Mouse (Mus musculus): ENCODE data around the gene Anp32a. TPM values are rescaled to one million over a fixed set of nuclear protein-coding genes. Genes with fewer than 3 reads are reported as not detected.

Anp32a gene
- total and polyA plus RNA-seq, 3 experiments, result 28.8 to 204 (median 189) TPM

DNA sequence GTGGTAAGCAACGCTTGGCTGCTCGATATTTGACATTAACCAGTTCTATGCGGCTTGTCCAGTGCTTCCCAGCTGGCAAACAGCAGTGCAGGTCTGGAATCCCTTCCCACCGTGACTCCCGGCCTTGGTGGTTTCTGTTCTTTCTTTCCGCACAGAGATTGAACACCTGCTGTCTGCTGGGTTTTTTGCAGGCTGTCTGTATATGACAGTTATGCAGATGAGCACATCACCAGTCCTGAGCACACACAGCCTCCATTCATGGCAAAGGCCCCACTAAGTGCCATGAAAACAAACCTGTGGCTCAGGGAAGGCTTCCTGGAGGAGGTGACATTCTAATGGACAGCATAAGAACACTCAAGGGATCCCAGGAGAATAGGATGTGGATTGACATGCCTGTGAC is 14.7 kb downstream of the Anp32a start:
- H3K4me3 ChIP-seq, result no peak overlapping the region
- TF ChIP-seq POLR2A (IDR thresholded peaks at IDR 0.05; ENCODE audit: insufficient read depth, low read depth, low read length) (no peak), EP300 (IDR thresholded peaks at IDR 0.05; ENCODE audit: insufficient read depth, low read depth, low read length) (no peak), CTCF (IDR thresholded peaks at IDR 0.05) (no peak)
- no peak for DNase-seq
- H3K4me1 ChIP-seq (ENCODE audit: control insufficient read depth, insufficient read depth, low read length), result peaks cover 46% of the 10 kb centered on the region
- intact Hi-C loops (cut with DNase I), result no loop called here
- no peaks in the 10 kb centered on the region for H3K27me3 ChIP-seq (ENCODE audit: control insufficient read depth, insufficient read depth, low read length)
- H3K79me2 ChIP-seq (replicated peaks; ENCODE audit: control insufficient read depth, insufficient read depth, low read length), result peaks cover 15% of the 10 kb centered on the region
- H3K36me3 ChIP-seq (ENCODE audit: control insufficient read depth, insufficient read depth, low read length), result peaks cover 10% of the 10 kb centered on the region
- H3K27ac ChIP-seq, result no peak overlapping the region
- 74% methylated on average over 6 of the region's 6 CpGs for WGBS
- H3K9ac ChIP-seq (ENCODE audit: low read depth, low read length), result no peak overlapping the region

DNA sequence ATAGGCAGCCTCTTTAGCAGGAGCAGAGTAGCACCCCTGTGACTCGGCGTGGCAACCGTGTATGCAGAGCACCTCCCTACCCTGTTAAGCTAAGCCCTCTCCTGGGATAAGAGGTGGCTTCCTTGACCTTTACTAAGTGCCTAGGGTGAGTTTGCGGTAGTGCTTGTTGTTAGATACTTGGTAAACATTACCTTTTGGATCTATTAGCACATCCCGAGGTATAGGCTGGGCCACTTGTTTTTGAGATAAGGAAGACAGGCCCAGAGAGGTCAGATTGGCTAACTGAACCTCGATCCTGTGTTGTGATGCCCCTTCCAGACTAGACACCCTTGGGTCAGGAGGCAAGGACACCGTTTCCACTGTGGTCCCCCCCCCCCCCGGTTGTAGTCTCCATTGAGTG is 16.5 kb downstream of the Anp32a start:
- H3K4me3 ChIP-seq, result no peak overlapping the region
- TF ChIP-seq CTCF (IDR thresholded peaks at IDR 0.05) (no peak), POLR2A (IDR thresholded peaks at IDR 0.05; ENCODE audit: insufficient read depth, low read depth, low read length) (no peak), EP300 (IDR thresholded peaks at IDR 0.05; ENCODE audit: insufficient read depth, low read depth, low read length) (no peak)
- intact Hi-C loops (cut with DNase I), result no loop called here
- peaks cover 5% of the 10 kb centered on the region for H3K36me3 ChIP-seq (ENCODE audit: control insufficient read depth, insufficient read depth, low read length)
- H3K4me1 ChIP-seq (ENCODE audit: control insufficient read depth, insufficient read depth, low read length), result peaks cover 53% of the 10 kb centered on the region
- no peak overlapping the region; the same call in 1 of the 2 replicates for H3K27ac ChIP-seq
- 55% methylated on average over 8 of the region's 8 CpGs for WGBS
- no peak overlapping the region for H3K9ac ChIP-seq (ENCODE audit: low read depth, low read length)
- no peaks in the 10 kb centered on the region for H3K27me3 ChIP-seq (ENCODE audit: control insufficient read depth, insufficient read depth, low read length)
- peaks cover 14% of the 10 kb centered on the region for H3K79me2 ChIP-seq (replicated peaks; ENCODE audit: control insufficient read depth, insufficient read depth, low read length)
- DNase-seq, result no peak

DNA sequence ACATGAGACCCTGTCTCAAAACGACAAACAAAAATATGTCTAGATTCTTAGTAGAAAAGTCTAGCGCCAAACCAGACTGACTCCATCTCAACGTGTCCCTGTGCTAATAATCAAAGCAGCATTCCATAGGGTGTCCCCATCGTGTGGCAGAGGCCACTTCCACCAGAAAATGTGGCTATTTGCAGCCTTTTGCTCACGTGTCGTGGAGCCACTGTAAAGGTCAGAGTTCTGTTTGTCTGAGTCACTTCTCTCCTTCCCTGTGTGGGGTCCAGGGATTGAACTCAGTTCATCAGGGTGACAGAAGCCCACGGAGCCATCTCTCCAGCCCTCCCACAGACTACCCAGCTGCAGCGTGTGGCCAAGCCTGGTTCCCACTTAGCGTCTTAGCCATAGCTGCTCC is 17.8 kb downstream of the Anp32a start:
- TF ChIP-seq EP300 (IDR thresholded peaks at IDR 0.05; ENCODE audit: insufficient read depth, low read depth, low read length), result no peak
- no peak for TF ChIP-seq POLR2A (IDR thresholded peaks at IDR 0.05; ENCODE audit: insufficient read depth, low read depth, low read length)
- TF ChIP-seq CTCF (IDR thresholded peaks at IDR 0.05), result no peak
- no peak overlapping the region for H3K9ac ChIP-seq (ENCODE audit: low read depth, low read length)
- no peak overlapping the region for H3K4me3 ChIP-seq
- WGBS, result 64% methylated on average over 9 of the region's 9 CpGs
- peaks cover 12% of the 10 kb centered on the region for H3K79me2 ChIP-seq (replicated peaks; ENCODE audit: control insufficient read depth, insufficient read depth, low read length)
- H3K4me1 ChIP-seq (ENCODE audit: control insufficient read depth, insufficient read depth, low read length), result peaks cover 54% of the 10 kb centered on the region
- H3K36me3 ChIP-seq (ENCODE audit: control insufficient read depth, insufficient read depth, low read length), result peaks cover 5% of the 10 kb centered on the region
- intact Hi-C loops (cut with DNase I), result no loop called here
- DNase-seq, result no peak
- H3K27ac ChIP-seq, result no peak overlapping the region
- no peaks in the 10 kb centered on the region for H3K27me3 ChIP-seq (ENCODE audit: control insufficient read depth, insufficient read depth, low read length)

DNA sequence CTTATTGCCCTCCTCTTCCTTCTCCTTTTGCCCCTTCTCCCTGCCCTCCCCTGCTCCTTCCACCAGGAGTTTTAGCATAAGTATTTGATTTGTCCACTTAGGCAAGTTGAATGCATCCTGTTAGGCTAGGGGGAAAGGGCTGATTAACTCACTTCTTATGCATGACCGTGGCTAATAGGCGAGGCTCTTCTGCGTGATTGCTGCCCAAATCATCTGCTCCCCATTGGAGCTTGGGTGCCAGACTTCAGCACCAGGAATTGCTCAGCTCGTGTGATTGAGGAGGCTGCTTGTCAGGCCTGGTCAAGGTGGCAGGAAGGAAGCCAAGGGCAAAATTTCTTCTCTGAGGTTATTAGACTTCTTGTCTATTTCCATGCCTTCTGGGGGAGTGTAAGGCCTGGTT is 19.8 kb downstream of the Anp32a start:
- peak overlapping the region; percentile 3 for H3K27ac ChIP-seq
- H3K27me3 ChIP-seq (ENCODE audit: control insufficient read depth, insufficient read depth, low read length), result no peaks in the 10 kb centered on the region
- no peak overlapping the region for H3K9ac ChIP-seq (ENCODE audit: low read depth, low read length)
- TF ChIP-seq CTCF (IDR thresholded peaks at IDR 0.05), result no peak
- TF ChIP-seq EP300 (IDR thresholded peaks at IDR 0.05; ENCODE audit: insufficient read depth, low read depth, low read length), result no peak
- TF ChIP-seq POLR2A (IDR thresholded peaks at IDR 0.05; ENCODE audit: insufficient read depth, low read depth, low read length), result no peak
- 13% methylated on average over 4 of the region's 4 CpGs for WGBS
- peaks cover 45% of the 10 kb centered on the region for H3K4me1 ChIP-seq (ENCODE audit: control insufficient read depth, insufficient read depth, low read length)
- H3K4me3 ChIP-seq, result no peak overlapping the region
- H3K79me2 ChIP-seq (replicated peaks; ENCODE audit: control insufficient read depth, insufficient read depth, low read length), result peaks cover 6% of the 10 kb centered on the region
- intact Hi-C loops (cut with DNase I), result no loop called here
- peaks cover 9% of the 10 kb centered on the region for H3K36me3 ChIP-seq (ENCODE audit: control insufficient read depth, insufficient read depth, low read length)
- no peak for DNase-seq

DNA sequence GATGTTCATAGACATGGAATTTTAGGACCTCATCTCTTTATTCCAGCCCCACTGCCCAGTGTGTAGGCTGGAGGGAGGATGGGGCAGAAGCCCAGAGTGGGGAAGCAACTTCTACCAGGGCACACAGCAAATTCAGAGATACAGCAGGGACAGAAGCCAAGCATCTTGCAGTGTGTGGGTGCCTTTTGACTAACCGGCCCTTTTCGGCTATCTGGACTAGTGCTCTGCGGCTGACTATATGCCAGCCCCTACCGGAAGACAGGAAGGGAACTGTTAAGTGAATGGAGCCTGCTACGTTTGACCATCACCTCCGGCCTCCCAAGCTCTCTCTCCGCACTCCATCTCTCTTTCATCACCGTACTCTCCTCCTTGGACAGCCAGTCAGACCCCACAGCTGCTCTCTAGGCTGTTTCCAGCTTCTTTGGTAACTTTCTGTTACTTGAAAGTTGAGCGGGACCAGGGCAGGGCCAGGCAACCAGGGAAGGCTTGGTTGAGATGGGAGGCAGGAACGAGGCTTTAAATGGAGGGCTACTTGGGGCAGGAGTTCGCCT is 21.8 kb downstream of the Anp32a start:
- TF ChIP-seq POLR2A (IDR thresholded peaks at IDR 0.05; ENCODE audit: insufficient read depth, low read depth, low read length) (no peak), CTCF (IDR thresholded peaks at IDR 0.05) (no peak), EP300 (IDR thresholded peaks at IDR 0.05; ENCODE audit: insufficient read depth, low read depth, low read length) (no peak)
- H3K4me1 ChIP-seq (ENCODE audit: control insufficient read depth, insufficient read depth, low read length), result peaks cover 49% of the 10 kb centered on the region
- peak overlapping the region; percentile 40 for H3K4me3 ChIP-seq
- H3K9ac ChIP-seq (ENCODE audit: low read depth, low read length), result no peak overlapping the region
- H3K36me3 ChIP-seq (ENCODE audit: control insufficient read depth, insufficient read depth, low read length), result peaks cover 12% of the 10 kb centered on the region
- peak in 1 of 2 experiments; percentile 40 for DNase-seq
- no peaks in the 10 kb centered on the region for H3K27me3 ChIP-seq (ENCODE audit: control insufficient read depth, insufficient read depth, low read length)
- intact Hi-C loops (cut with DNase I), result loop anchor here (1.0 kb wide), 1 partner anchor 19 kb away; no protein-coding TSS in a partner anchor
- H3K27ac ChIP-seq, result peak overlapping the region; percentile 54
- 25% methylated on average over 11 of the region's 11 CpGs for WGBS
- no peaks in the 10 kb centered on the region; the same call in 1 of the 2 replicates for H3K79me2 ChIP-seq (replicated peaks; ENCODE audit: control insufficient read depth, insufficient read depth, low read length)

DNA sequence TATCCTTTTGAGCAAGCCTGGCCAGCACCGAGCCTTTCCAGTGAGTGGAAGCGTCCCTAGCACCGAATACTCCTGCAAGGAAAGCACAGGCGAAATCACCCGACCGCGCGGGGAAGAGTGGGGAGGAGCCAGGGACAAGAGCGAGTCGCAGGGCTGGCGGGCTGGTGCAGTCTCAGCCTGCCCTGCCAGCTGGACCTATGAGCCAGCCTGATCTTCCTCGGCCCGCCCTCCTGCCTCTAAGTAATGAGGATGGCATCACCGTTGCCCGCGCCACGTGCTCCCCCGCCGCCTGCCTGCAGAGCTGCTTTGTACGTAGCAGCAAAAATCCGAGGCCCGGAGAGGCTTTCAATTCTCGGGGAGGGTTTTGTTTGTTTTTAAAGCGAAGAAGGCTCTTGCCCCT is 22.5 kb downstream of the Anp32a start:
- 10% methylated on average over 24 of the region's 24 CpGs for WGBS
- TF ChIP-seq POLR2A (IDR thresholded peaks at IDR 0.05; ENCODE audit: insufficient read depth, low read depth, low read length), result no peak
- peak; percentile 28; the same call in 1 of the 2 replicates for TF ChIP-seq CTCF (IDR thresholded peaks at IDR 0.05)
- 0 out of 2 replicates have a peak, but pooled peaks have one; percentile 20 for TF ChIP-seq EP300 (IDR thresholded peaks at IDR 0.05; ENCODE audit: insufficient read depth, low read depth, low read length)
- Histone ChIP-seq H3K4me1 (ENCODE audit: control insufficient read depth, insufficient read depth, low read length) (peaks cover 51% of the 10 kb centered on the region), H3K27me3 (ENCODE audit: control insufficient read depth, insufficient read depth, low read length) (no peaks in the 10 kb centered on the region), H3K4me3 (peak overlapping the region; percentile 40), H3K27ac (peak overlapping the region; percentile 54), H3K36me3 (ENCODE audit: control insufficient read depth, insufficient read depth, low read length) (peaks cover 12% of the 10 kb centered on the region), H3K9ac (ENCODE audit: low read depth, low read length) (0 out of 2 replicates have a peak overlapping the region, but pooled peaks have one; percentile 8), H3K79me2 (replicated peaks; ENCODE audit: control insufficient read depth, insufficient read depth, low read length) (no peaks in the 10 kb centered on the region; the same call in 1 of the 2 replicates)
- intact Hi-C loops (cut with DNase I), result loop anchor here (1.0 kb wide), 1 partner anchor 19 kb away; no protein-coding TSS in a partner anchor
- peak; percentile 84 to 91 for DNase-seq

Measured in heart, adult 2 months (tissue).